Mouse (Mus musculus) ZHBTc4 (cell line): ENCODE measurements around the gene Hs6st1.
A peak's percentile ranks its signal among the peaks of the same experiment; 100 is the strongest.

Experiments used
- DNase-seq: peaks from one replicate; pipeline ENCODE4 v3.0.0-alpha.2; 2011; ENCODE audit warnings: low read depth, low spot score

The Hs6st1 gene

GRCm38 (mm10) chr1:36083554-36083953 is 15.4 kb downstream of the Hs6st1 start:
- DNase-seq: no peak

DNA sequence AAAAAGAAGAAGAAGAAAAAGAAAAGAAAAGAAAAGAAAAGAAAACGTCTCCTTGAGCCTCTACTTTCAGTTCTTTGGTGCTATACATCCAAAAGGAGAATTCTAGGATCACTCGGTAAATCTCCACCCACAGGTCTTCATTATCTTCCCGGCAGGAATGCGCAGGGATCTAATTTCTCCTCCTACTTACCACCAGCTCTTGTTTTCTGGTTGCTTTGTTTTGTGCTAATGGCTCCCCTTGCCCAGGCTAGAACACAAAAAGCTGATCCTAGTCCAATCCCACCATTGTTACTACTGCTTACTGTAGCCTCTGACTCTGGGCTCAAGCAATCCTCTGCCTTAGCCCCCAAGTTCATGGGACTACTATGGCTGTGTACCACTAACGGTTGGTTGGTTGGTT is 16.9 kb downstream of the Hs6st1 start:
- DNase-seq: peak; percentile 54

GRCm38 (mm10) chr1:36088367-36088766 is 20.2 kb downstream of the Hs6st1 start:
- no peak for DNase-seq

- DNase-seq: peak; percentile 81
Observed at GRCm38 (mm10) chr1:36089481-36089880, 21.3 kb downstream of the Hs6st1 start.

- DNase-seq: no peak
Observed at GRCm38 (mm10) chr1:36090011-36090721, 22.0 kb downstream of the Hs6st1 start.

- DNase-seq: no peak
Observed at GRCm38 (mm10) chr1:36090722-36091110, 22.5 kb downstream of the Hs6st1 start.

- no peak for DNase-seq
Observed at GRCm38 (mm10) chr1:36091246-36091645, 23.0 kb downstream of the Hs6st1 start.

- DNase-seq: no peak
Observed at GRCm38 (mm10) chr1:36093741-36094140, 25.5 kb downstream of the Hs6st1 start.

GRCm38 (mm10) chr1:36095423-36096272 is 27.4 kb downstream of the Hs6st1 start:
- no peak for DNase-seq

DNA sequence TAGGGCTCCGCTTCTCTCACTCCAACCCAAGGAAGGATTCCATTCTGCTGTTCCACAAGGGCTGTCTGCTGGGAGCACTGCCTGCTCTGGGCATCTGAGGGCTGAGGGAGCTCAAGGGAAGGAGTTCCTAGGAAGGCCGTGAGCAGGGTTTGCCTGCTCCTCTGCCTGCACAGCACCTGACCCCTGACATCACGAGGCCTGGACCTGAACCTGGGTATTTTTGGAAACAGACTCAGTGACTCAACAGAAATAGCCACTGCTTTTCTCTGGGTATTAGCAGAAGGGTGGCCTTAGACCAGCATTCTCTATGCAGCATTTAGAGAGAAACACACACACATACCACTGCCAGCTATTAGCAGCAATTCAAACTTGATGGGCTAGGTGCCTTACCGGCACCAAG is 30.2 kb downstream of the Hs6st1 start:
- no peak for DNase-seq

DNA sequence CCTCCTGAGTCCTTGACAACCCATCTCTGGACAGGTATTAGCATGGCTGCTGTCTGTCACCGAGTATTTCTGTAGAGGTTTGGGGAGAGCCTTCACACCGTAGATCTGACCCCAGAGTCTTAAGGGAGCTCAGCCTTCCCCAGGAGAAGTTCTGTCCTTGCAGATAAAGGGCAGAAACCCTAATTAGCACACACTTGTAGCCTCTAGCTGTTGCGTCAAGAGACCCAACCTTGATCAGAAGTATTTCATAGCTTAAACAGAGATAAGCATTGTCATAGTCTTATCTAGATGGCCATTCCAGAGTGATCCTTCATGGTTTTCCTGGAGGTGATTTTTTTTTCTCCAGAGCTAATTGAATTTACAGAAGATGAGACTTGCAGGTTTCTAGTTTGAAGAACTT is 32.2 kb downstream of the Hs6st1 start:
- no peak for DNase-seq

DNA sequence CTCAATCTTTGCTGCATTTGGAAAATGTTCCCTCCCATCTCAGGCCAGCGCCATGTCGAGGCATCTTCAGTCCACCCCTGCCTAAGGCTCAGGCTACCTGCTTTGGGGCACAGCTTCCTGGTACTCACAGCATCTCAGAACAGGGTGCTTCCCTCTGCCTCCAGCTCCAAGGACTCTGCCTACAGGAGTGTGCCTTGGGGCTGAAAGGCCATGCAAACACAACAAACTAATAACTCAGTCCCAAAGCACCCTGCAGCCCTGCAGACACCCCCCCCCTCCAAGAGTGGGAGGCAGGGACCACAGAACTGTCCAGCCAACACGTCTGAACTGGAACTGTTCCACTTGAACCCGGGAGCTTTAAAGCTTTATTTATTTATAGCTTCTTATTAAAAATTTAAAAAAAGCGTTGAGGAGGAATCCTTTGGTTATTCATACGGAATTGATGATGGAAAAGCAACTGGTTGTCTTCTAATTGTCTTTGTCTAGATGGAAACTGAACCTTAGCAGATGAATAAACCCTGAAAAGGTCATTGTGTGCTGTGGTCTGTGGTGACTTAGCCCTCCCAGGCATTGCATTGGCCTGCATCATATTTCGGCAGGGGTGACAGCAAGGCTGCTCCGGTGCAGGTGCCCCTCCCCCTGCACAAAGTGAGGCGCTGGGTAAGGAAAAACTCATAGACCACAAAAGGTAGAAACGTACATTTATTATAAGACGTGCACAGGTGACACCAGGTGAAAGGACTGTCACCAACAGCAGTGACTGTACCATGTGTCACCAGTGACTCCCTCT is 37.9 kb downstream of the Hs6st1 start:
- no peak for DNase-seq

GRCm38 (mm10) chr1:36109987-36110386 is 41.8 kb downstream of the Hs6st1 start:
- DNase-seq: no peak

DNA sequence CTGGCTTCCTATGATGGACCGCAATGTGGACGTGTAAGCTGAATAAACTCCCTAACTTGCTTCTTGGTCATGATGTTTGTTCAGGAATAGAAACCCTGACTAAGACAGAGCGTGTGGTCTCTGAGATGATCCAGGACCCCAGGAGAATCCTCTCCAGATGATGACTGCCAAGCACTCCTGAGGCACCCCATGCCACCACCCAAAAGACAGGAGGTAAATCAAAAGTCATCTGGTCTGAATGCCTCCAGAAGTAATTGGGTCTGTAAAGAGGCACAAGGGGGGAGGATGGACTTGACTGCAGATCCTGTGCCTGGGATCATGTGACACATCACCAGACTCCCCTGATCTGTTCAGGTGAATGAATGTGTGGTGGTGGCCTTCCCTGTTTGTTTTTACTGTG is 44.5 kb downstream of the Hs6st1 start:
- DNase-seq: no peak

- no peak for DNase-seq
Observed at GRCm38 (mm10) chr1:36113670-36114069, 45.5 kb downstream of the Hs6st1 start.

DNA sequence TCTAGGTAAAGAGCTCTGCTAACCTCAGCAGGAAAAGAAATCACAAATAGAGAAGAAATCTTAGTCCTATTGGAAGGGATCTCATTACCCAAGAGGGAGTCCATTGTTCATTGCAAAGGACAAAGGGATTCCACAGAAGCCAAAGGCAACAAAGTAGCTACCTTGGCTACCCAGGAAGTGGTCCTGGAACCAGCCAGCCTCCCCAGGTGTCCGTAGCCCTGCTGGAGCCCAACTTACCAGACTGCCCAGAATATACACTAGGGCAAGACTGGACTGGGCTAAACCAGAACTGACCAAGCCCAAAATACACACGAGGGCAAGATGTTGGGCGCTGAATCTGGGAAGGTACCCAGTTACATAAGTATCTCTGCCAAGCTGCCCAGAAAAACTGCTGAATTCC is 46.6 kb downstream of the Hs6st1 start:
- no peak for DNase-seq

DNA sequence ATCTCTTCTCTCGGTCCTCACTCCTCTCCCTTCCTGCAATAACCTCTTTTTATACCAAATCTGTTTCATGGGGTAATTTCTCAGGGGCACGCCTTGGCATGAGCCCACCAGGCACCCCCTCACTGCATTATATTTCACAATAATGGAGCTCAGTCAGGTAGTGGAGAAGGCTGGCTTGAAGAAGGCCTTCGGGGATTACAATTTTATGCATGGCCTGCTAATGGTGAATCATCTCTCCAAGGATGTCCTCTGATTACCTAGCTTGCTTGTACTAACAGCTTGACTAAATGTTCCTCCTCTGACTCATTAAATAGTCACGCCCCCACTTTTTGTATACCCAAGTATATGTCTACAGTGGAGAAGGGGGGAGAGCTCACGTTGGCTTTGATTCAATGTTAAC is 48.3 kb downstream of the Hs6st1 start:
- DNase-seq: no peak

DNA sequence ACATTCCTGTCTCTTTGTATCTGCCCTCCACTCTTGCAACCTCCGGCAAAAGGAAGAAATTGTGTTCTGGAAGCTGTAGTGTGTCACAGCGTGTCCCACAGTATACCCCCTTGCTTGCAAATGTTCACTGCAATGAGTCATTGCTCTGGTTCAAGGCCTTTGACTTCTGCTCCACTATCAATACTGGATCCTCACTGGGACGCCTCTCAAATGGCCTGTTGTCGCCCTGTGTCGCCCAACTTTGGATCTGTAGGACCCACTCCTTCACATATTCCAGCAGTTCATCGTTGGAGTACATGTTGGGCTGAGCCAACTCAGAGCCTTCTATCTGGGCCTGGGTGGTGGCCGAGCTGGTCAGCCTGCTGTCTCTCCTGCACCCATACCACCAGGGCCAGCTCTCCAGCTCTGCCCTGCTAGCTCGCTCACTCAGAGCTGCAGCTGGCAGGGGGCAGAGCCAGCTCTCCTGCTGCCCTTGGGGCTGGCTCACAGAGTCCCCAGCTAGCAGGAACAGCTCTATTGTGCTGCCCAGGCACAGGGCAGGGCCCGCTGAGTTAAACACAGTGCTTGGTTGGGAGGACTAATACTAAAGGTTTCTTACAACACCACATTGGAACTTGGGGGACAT is 50.0 kb downstream of the Hs6st1 start:
- no peak for DNase-seq

GRCm38 (mm10) chr1:36118958-36119357 is 50.8 kb downstream of the Hs6st1 start:
- no peak for DNase-seq

DNA sequence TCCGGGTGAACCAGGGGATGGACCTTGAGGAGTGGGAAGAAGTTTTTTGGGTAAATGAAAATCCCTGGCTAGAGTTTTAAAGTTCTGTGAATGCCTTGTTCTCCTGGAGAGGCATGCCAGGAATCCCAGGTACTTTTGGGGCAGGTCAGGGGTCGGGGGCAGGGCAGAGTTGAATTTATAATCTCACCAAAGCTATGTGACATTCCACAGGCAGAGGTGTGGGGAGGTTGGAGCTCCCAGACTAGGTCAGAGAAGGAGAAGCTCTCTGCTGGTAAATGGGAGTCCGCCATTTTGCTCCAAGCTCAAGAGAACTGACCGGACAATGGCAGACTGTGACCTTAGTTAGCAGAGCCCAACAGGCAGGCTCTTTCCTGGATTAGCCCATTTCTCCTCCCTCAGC is 51.2 kb downstream of the Hs6st1 start:
- peak; percentile 54 for DNase-seq

GRCm38 (mm10) chr1:36121172-36121571 is 53.0 kb downstream of the Hs6st1 start:
- no peak for DNase-seq

GRCm38 (mm10) chr1:36125076-36125475 is 56.9 kb downstream of the Hs6st1 start:
- no peak for DNase-seq
